Mouse (Mus musculus) frontal cortex, adult (tissue): ENCODE data around the gene Tenm2.

Experiments used
- ATAC-seq: cut with Nextera tagmentation; 2 replicates; pipeline ENCODE4 v1.9.2; 2017; ENCODE audit warnings: mild to moderate bottlenecking, moderate library complexity, mixed read lengths; ENCODE audit not compliant: low TSS enrichment

Gene Tenm2

GRCm38 (mm10) chr11:36276015-36276414, 959.7 kb downstream of the Tenm2 start:
- ATAC-seq = no peak

GRCm38 (mm10) chr11:36272149-36272548, 963.6 kb downstream of the Tenm2 start:
- peak; percentile 35 for ATAC-seq

- peak; percentile 60 for ATAC-seq
Measured at GRCm38 (mm10) chr11:36269945-36270344, 965.8 kb downstream of the Tenm2 start.

- ATAC-seq = peak; percentile 39; the same call in 1 of the 2 replicates
Measured at GRCm38 (mm10) chr11:36264776-36265466, 970.8 kb downstream of the Tenm2 start.

GRCm38 (mm10) chr11:36263840-36264239, 971.9 kb downstream of the Tenm2 start:
- no peak for ATAC-seq

- ATAC-seq = no peak
Measured at GRCm38 (mm10) chr11:36257187-36257586, 978.6 kb downstream of the Tenm2 start.

GRCm38 (mm10) chr11:36256747-36257146, 979.0 kb downstream of the Tenm2 start:
- peak; percentile 83 for ATAC-seq

- no peak for ATAC-seq
Measured at GRCm38 (mm10) chr11:36254019-36254418, 981.7 kb downstream of the Tenm2 start.

- no peak for ATAC-seq
Measured at GRCm38 (mm10) chr11:36250111-36250510, 985.7 kb downstream of the Tenm2 start.

- ATAC-seq = no peak
Measured at GRCm38 (mm10) chr11:36246152-36246551, 989.6 kb downstream of the Tenm2 start.

- no peak for ATAC-seq
Measured at GRCm38 (mm10) chr11:36244491-36244882, 991.3 kb downstream of the Tenm2 start.

GRCm38 (mm10) chr11:36243747-36244490, 991.8 kb downstream of the Tenm2 start:
- peak; percentile 78 for ATAC-seq

GRCm38 (mm10) chr11:36238890-36239289, 996.9 kb downstream of the Tenm2 start:
- peak; percentile 78 for ATAC-seq

- no peak for ATAC-seq
Measured at GRCm38 (mm10) chr11:36228654-36229053, 1007.1 kb downstream of the Tenm2 start.

- peak; percentile 76 for ATAC-seq
Measured at GRCm38 (mm10) chr11:36228196-36228595, 1007.6 kb downstream of the Tenm2 start.

GRCm38 (mm10) chr11:36226061-36226460, 1009.7 kb downstream of the Tenm2 start:
- ATAC-seq = no peak

GRCm38 (mm10) chr11:36223716-36224439, 1011.9 kb downstream of the Tenm2 start:
- no peak for ATAC-seq

- ATAC-seq = 0 out of 2 replicates have a peak, but pooled peaks have one; percentile 22
Measured at GRCm38 (mm10) chr11:36222071-36222470, 1013.7 kb downstream of the Tenm2 start.

- ATAC-seq = peak; percentile 81
Measured at GRCm38 (mm10) chr11:36221271-36221975, 1014.3 kb downstream of the Tenm2 start.

GRCm38 (mm10) chr11:36220651-36221050, 1015.1 kb downstream of the Tenm2 start:
- ATAC-seq = peak; percentile 26; the same call in 1 of the 2 replicates

GRCm38 (mm10) chr11:36219586-36219985, 1016.2 kb downstream of the Tenm2 start:
- no peak for ATAC-seq

GRCm38 (mm10) chr11:36214589-36214988, 1021.2 kb downstream of the Tenm2 start:
- no peak for ATAC-seq
